Mouse (Mus musculus) cerebellum, postnatal 36 days (tissue): Measurements from ENCODE around the gene Cacfd1.

Experiments used
- DNase-seq, 2 experiments: peaks; one replicate each; pipeline ENCODE4 v3.0.0; 2021 to 2022; ENCODE audit warnings: mixed read lengths in 2 of 2

The Cacfd1 gene

GRCm38 (mm10) chr2:27027618-27028436, 18.1 kb downstream of the Cacfd1 start, which contains the start of gene Slc2a6:
TSS of gene Slc2a6 (minus strand) at chr2:27027998.
- DNase-seq = peak; percentile 92 to 94

DNA sequence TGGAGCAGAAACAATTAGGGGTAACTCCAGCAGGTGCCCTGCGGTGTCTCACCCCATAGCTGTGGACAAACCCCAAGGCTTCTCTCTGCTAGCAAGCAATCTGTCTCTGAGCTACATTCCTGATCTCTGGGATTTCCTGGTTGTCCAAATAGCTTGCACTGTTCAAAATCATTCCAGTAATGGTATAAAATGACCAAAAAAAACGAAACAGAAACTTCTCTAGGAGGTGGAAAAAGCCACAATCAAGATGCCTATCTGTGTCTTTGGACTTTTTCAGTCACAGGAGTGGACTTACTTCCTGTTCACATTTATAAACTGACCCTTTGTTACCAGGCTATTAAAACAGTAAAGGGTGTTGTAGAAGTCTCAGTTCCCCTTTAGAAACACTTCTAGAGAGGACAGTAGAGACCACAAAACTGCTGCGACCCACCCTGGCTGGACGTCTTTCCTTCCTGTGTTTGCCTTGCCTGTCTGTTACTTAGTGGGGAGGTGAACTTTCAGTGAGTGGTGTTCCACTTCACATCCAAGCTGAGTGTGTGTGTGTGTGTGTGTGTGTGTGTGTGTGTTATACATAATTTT, 18.8 kb downstream of the Cacfd1 start:
- no peak for DNase-seq

- DNase-seq = no peak
Measured at GRCm38 (mm10) chr2:27032361-27032760, 22.6 kb downstream of the Cacfd1 start.

DNA sequence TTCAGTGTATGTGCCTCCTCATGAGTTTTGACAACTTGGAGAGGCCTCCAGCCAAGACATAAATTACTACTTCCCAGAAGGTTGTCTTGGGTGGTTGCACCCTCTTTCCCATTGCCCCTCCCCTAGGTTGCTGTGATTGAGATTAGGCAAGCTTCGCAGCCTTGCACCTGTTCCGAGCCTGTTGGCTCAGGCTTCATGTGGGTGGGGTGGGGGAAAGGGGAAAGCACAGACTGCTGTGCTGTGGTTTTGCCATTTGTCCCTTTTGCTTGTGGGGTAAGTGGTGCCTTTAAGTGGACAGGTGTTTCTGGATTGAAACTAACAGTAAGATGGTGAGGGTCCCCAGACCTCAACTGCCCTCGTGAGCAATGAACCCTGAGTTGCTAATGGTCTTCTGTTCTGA, 26.3 kb downstream of the Cacfd1 start:
- no peak for DNase-seq

- DNase-seq = no peak
Measured at GRCm38 (mm10) chr2:27037008-27037407, 27.3 kb downstream of the Cacfd1 start.

- peak; percentile 73 to 83 for DNase-seq
Measured at GRCm38 (mm10) chr2:27038596-27038995, 28.9 kb downstream of the Cacfd1 start.

DNA sequence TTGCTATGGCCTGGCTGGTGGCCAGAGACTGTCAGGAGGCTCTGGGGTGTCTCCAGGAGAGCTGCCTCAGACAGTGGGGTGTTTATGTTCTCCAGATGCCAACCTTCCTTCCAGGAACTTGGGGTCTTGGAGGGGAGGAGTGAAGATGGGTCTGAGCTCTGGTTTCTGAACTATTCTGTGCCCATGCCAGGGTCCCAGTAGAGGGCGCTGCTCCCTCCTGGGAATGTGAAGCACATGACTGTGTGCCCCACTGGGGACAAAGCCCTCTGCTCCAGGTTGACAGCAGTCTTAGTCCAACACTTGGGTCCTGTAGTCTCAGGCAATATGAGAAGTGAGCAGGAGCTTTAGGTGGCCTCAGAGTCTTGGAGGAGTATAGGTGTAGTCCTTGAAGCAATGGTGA, 29.6 kb downstream of the Cacfd1 start:
- DNase-seq = no peak

- DNase-seq = no peak
Measured at GRCm38 (mm10) chr2:27042131-27042844, 32.6 kb downstream of the Cacfd1 start.

DNA sequence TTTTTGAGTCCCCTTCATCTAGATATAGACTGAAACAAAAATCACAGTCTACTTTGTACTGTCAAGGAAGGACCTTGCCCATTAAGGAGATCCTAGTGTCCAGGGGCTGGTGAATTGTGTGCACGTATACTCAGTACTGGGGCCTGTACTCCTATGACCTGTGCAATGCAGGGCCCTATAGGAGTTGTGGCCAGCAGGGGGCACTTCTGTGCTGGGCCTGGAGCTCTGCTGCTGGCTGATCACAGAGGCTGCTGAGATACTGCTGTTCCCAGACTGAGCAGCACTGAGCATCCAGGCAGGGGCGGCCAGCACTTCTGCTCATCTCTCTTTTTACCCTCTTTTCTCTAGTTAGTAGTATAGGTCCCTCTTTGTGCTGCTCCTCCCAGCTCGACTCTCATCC, 33.7 kb downstream of the Cacfd1 start:
- peak; percentile 84 to 85 for DNase-seq

- no peak for DNase-seq
Measured at GRCm38 (mm10) chr2:27044166-27044565, 34.4 kb downstream of the Cacfd1 start.

GRCm38 (mm10) chr2:27044641-27045040, 34.9 kb downstream of the Cacfd1 start:
- no peak for DNase-seq

DNA sequence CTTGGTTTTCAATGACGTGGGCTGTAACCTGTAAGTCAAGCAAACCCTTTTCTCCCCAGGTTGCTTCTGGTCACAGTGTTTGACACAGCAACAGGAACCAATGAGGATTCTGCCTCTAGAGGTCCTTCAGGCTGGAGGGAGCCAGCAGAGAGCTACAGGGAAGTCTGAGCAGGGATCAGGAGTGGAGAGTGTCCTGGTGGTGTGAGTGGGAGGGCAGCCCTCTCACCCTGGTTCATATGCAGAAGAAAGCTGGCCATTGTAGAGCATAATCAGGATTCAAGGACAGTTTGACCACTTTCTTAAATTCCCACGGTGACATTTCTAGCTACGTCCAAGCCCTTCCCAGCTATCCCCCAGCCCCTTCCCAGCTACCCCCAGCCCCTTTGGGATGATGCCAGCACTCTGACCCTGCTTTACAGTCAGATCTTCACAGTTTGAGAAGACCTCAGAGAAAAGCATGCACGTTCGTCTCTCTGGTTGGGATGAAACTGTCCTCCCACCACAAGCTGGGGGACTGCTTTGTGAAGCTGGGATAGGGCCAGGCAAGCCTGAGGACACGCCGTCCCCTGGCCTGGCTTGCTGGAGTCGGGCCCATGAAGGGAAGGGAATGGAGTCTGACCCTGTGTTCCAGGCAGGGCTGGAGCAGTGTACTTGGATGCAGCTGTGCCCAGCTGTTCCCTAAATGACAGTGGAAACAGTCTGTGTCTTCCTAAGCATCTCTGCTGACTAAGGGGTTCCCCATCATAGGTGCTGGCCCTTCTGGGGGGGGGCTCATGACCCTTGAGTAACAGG, 36.4 kb downstream of the Cacfd1 start:
- no peak for DNase-seq

GRCm38 (mm10) chr2:27049408-27049807, 39.7 kb downstream of the Cacfd1 start:
- DNase-seq = no peak

GRCm38 (mm10) chr2:27058251-27058650, 48.5 kb downstream of the Cacfd1 start:
- DNase-seq = no peak

GRCm38 (mm10) chr2:27058751-27059150, 49.0 kb downstream of the Cacfd1 start:
- DNase-seq = no peak

- DNase-seq = no peak
Measured at GRCm38 (mm10) chr2:27059187-27059586, 49.5 kb downstream of the Cacfd1 start.

GRCm38 (mm10) chr2:27067124-27067523, 57.4 kb downstream of the Cacfd1 start:
- DNase-seq = no peak

- DNase-seq = no peak
Measured at GRCm38 (mm10) chr2:27067996-27068395, 58.3 kb downstream of the Cacfd1 start.

DNA sequence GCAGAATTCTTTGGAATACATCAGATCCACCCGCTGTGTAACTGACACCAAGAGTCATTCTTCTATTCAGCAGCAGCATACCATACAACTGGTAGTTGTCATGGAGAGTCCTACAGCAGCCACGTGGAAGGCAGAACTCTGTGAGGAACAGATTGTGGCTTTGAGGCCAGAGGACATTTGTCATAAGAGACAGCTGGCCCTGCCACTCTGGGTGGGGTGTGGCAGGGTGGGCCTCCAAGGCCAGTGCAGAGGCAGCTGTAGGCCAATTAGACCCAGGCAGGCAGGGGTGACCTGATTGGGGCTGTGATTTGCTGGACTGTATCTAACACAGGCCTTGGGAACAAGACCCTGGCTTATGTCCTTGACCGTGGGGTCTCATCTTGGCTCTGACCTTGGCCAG, 59.9 kb downstream of the Cacfd1 start:
- no peak for DNase-seq

DNA sequence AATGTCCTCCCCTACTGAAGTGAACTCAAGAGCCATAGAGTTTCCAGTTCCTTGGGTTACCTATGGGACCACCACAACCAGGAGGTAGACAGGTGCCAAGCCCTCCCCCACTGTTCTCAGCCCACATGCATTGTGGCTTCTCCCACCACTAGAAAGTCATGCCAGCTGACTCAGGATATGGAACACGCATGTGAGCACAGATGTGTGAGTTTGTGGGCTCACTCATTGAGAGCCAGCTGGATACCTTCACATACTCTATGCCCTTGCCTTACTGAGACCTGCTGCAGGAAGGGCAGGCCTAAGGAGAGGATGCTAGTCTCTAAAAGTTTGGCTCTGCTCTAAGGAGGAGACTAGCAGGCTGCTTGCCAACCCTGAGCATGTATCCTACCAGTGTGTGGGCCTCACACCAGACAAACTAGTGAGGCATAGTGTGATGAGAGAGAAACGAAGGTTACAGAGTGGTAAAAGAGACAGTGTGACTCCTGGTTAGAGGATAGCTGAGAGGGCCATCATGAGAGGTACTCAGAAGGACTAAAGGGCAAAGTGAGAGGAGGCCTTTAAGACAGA, 60.6 kb downstream of the Cacfd1 start:
- DNase-seq = no peak
